Mouse (Mus musculus) heart, embryonic 10.5 days (tissue): ENCODE results near the gene Cdca8. TPM values are rescaled to one million over a fixed set of nuclear protein-coding genes. Genes with fewer than 3 reads are reported as not detected.
A peak's percentile ranks its signal among the peaks of the same experiment; 100 is the strongest.

ENCODE experiments used
- DNase-seq: peaks from one replicate; pipeline ENCODE4 v3.0.0-alpha.2; 2017; ENCODE audit warnings: low spot score
- H3K27ac ChIP-seq: fragments of 300-500 bp; sonication (generic); 2 replicates; pipeline ENCODE4 v1.5.1; 2016; ENCODE audit warnings: mild to moderate bottlenecking
- H3K27me3 ChIP-seq: fragments of 300-500 bp; sonication (generic); 2 replicates; pipeline ENCODE4 v1.6.1; 2016; ENCODE audit warnings: mild to moderate bottlenecking; ENCODE audit not compliant: poor library complexity, insufficient read depth, severe bottlenecking
- H3K36me3 ChIP-seq: fragments of 300-500 bp; sonication (generic); 2 replicates; pipeline ENCODE4 v1.6.1; 2016; ENCODE audit warnings: mild to moderate bottlenecking, moderate library complexity
- H3K4me1 ChIP-seq: fragments of 300-500 bp; sonication (generic); 2 replicates; pipeline ENCODE4 v1.6.1; 2016; ENCODE audit warnings: mild to moderate bottlenecking
- H3K4me3 ChIP-seq: fragments of 300-500 bp; sonication (generic); 2 replicates; pipeline ENCODE4 v1.5.1; 2016; ENCODE audit warnings: mild to moderate bottlenecking, moderate library complexity
- H3K9me3 ChIP-seq: fragments of 300-500 bp; sonication (generic); 2 replicates; pipeline ENCODE4 v1.6.1; 2016; ENCODE audit warnings: mild to moderate bottlenecking, moderate library complexity
- WGBS: fragments of 180-500 bp; shearing (Covaris S2); methylation state at CpG from one replicate; pipeline ENCODE4 v1.1.7; 2016; 5-methylcytosine and 5-hydroxymethylcytosine counted together
- polyA plus RNA-seq: library from polyadenylated mRNA; unstranded; fragments of >200 nt; fragmentation: Nextera tagmentation; extraction: Ambion mirVana; gene quantifications from 2 replicates; pipeline ENCODE4 v1.2.1, GENCODE M21; 2016

The Cdca8 gene
- polyA plus RNA-seq, 1 experiment from 2014 or later = 176 TPM

DNA sequence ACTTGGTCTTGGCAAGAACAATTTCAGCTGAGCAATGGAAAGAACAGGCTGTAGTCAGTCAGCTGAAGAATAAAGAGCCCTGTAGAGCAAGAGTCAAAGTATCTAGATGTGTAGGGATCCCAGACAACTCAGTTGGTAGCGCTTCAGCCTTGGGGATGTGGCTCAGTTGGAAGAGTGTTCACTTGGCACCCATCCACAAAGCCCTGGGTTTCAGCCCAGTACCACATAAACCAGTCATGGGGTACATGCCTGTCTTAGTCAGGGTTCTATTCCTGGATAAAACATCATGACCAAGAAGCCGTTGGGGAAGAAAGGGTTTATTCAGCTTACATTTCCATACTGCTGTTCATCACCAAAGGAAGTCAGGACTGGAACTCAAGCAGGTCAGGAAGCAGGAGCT lies 49.2 kb downstream of the Cdca8 start:
- 78% methylated on average over 2 of the region's 2 CpGs for WGBS
- H3K36me3 ChIP-seq = no peaks in the 10 kb centered on the region
- no peak for DNase-seq
- no peak overlapping the region for H3K4me3 ChIP-seq
- no peak overlapping the region for H3K27ac ChIP-seq
- no peaks in the 10 kb centered on the region for H3K9me3 ChIP-seq
- H3K27me3 ChIP-seq = peaks cover 92% of the 10 kb centered on the region
- peaks cover 10% of the 10 kb centered on the region for H3K4me1 ChIP-seq

DNA sequence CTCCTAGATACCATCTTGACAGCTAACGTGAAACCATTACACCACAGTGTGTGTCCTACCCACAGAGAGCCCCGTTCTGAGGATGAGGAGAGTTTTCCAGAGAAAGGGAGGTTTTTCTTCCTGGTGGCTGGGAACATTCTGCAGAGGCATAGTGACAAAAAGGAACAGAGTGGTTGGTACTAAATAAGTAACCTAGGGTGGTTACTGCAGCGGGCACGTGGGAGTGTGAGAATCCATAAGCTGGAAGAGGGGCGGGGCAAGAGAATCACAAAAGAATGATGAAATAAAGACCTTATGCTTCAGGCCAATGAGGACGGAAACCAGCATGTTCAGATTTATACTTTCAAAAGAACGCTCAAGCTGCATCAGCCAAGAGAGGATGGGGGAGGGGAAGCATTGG lies 50.4 kb downstream of the Cdca8 start:
- H3K27me3 ChIP-seq = peaks cover 91% of the 10 kb centered on the region
- WGBS = 68% methylated on average over 7 of the region's 7 CpGs

DNA sequence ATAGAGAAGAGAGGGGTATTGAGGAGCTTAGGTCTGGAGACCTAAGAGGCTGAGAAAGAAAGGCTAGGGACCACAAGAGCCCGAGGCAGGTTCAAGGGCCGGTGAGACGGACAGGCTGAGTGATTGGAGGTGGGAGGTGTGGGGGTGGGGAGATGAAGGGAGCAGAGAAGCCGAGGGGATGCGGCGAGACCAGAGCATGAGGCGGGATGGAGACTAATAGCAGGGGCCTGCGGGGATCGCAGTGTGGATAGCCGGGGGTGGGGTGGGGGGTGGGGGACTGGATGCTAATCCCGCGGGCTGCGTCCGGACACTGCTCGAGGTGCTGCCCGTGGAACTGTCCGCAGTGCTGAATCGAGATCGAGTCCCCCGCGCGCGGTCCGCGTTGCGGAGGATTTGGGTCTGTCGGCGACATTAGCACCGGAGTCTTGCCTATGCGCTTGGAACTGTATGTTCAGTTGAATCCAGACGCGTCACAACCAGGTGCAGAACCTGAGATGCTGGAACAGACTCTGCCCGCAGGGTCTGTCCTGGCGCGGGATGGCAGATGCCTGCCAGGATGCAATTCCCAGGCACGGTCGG lies 56.9 kb downstream of the Cdca8 start:
- Histone ChIP-seq H3K4me3 (peak overlapping the region; percentile 54; the same call in 1 of the 2 replicates), H3K36me3 (no peaks in the 10 kb centered on the region), H3K27ac (no peak overlapping the region), H3K9me3 (no peaks in the 10 kb centered on the region), H3K27me3 (peaks cover 86% of the 10 kb centered on the region), H3K4me1 (peaks cover 22% of the 10 kb centered on the region)
- no peak for DNase-seq
- 1% methylated on average over 37 of the region's 37 CpGs for WGBS

More for the DNA sequence above, 50.4 kb downstream of the Cdca8 start:
- no peak overlapping the region for H3K27ac ChIP-seq
- no peaks in the 10 kb centered on the region for H3K4me1 ChIP-seq
- no peaks in the 10 kb centered on the region for H3K36me3 ChIP-seq
- H3K9me3 ChIP-seq = no peaks in the 10 kb centered on the region
- H3K4me3 ChIP-seq = no peak overlapping the region
- DNase-seq = no peak

DNA sequence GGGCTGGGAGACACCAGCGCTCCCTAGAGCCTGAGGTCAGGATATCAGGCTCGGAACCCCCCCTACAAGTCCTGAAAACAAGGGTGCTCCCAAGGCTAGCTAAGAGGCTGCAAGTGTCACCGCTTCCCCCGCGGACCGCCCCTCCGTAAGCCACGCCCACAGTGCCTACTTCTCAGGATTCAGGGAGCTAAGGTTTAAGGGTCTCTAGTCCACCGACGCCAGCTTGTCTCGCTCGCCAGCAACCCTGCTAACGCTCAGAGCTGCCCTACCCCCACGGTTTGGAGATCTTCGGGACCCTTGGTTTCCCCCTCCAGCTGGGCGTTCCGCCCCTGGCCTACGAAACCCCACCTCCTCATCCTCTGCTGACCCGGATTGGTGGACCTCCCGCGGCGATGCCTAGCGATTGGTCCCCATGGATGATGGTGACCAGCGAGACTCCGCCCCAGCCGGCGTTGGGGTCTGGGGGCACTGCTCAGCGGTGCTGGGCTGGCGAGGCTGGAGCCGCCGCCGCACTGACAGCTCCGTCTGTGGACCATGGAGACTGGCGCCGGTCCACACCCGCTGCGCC lies 57.7 kb downstream of the Cdca8 start:
- Histone ChIP-seq H3K36me3 (no peaks in the 10 kb centered on the region), H3K4me3 (peak overlapping the region; percentile 54), H3K4me1 (peaks cover 22% of the 10 kb centered on the region), H3K9me3 (no peaks in the 10 kb centered on the region), H3K27ac (no peak overlapping the region), H3K27me3 (peaks cover 77% of the 10 kb centered on the region)
- no peak for DNase-seq
- 1% methylated on average over 37 of the region's 37 CpGs for WGBS

DNA sequence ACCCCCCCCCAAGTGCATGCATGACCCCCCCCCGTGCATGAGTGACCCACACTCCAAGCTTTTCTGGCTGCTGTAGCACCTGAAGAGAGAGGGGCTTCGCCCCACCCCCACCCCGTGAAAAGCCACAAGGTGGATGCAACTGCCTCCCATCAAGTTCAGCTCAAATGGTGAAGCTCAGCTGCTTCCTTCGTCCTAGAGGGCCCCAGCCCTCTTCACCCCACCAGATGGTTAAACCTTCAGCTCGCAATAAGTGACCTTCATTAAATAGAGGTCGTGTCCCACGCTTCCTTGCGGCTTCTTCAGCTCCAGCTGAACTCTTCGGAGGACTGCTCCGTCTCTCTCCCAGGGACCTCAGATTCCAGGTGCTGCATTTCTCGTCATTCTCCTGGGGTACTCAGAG lies 58.5 kb downstream of the Cdca8 start, which contains the start of gene Epha10:
Gene Epha10, plus strand, starts transcription at position 301 of the 400 bp plus-strand sequence.
- Histone ChIP-seq H3K27me3 (peaks cover 69% of the 10 kb centered on the region), H3K4me1 (peaks cover 22% of the 10 kb centered on the region), H3K9me3 (no peaks in the 10 kb centered on the region), H3K36me3 (no peaks in the 10 kb centered on the region), H3K4me3 (peak within 1 kb of the TSS; percentile 54), H3K27ac (no peak within 1 kb of the TSS)
- 10% methylated on average over 11 of the region's 11 CpGs for WGBS
- no peak for DNase-seq

DNA sequence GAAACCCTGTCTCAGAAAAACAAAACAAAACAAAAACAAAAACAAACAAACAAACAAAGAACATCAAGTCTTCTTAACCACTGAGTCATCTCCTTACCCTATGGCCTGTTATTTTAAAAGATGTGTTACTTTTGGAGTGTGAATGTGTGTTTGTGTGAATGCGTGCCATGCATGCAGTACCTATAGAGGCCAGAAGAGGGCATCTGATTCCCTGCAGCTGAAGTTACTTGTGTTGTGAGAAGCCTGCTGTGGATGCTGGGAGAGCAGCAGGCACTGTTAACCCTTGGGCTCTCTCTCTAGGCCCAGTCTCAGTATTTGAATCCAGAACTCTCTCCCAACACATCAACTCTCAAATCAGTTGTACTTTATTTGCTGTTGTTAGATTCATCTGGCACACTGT lies 66.4 kb downstream of the Cdca8 start:
- DNase-seq = no peak
- 94% methylated on average over 1 of the region's 1 CpGs for WGBS
- Histone ChIP-seq H3K27me3 (no peaks in the 10 kb centered on the region), H3K4me3 (no peak overlapping the region), H3K27ac (no peak overlapping the region), H3K4me1 (no peaks in the 10 kb centered on the region), H3K36me3 (no peaks in the 10 kb centered on the region), H3K9me3 (no peaks in the 10 kb centered on the region)

Other genes with a start within 250 kb of the Cdca8 start
- gene Utp11, start 245.7 kb downstream of the Cdca8 start, polyA plus RNA-seq = 53.0 and 63.6 TPM in 2 replicates
- 3.9 and 5.4 TPM in 2 replicates for gene Fhl3, start 238.6 kb downstream of the Cdca8 start, polyA plus RNA-seq
- gene Sf3a3, start 224.5 kb downstream of the Cdca8 start, polyA plus RNA-seq = 137 and 180 TPM in 2 replicates
- gene Inpp5b, start 197.5 kb downstream of the Cdca8 start, polyA plus RNA-seq = 19.9 and 25.5 TPM in 2 replicates
- 16.1 and 16.9 TPM in 2 replicates for gene Mtf1, start 137.2 kb downstream of the Cdca8 start, polyA plus RNA-seq
- 25.8 and 39.3 TPM in 2 replicates for gene Yrdc, start 88.6 kb downstream of the Cdca8 start, polyA plus RNA-seq
- 45.0 and 58.0 TPM in 2 replicates for gene 1110065P20Rik, start 88.1 kb downstream of the Cdca8 start, polyA plus RNA-seq
- gene Maneal, start 77.1 kb downstream of the Cdca8 start, polyA plus RNA-seq = 0.09 and 0.11 TPM in 2 replicates
- 0.08 TPM in 1 of 2 replicates, not detected in the other for gene Epha10, start 58.4 kb downstream of the Cdca8 start, polyA plus RNA-seq
- 11.6 and 12.7 TPM in 2 replicates for gene 9930104L06Rik, start 2.3 kb downstream of the Cdca8 start, polyA plus RNA-seq
- 6.2 and 12.9 TPM in 2 replicates for gene Rspo1, start 47.1 kb upstream of the Cdca8 start, polyA plus RNA-seq
- 71.8 and 86.2 TPM in 2 replicates for gene Gnl2, start 77.3 kb upstream of the Cdca8 start, polyA plus RNA-seq
- gene Dnali1, start 126.4 kb upstream of the Cdca8 start, polyA plus RNA-seq = 0.12 and 0.28 TPM in 2 replicates
- 22.0 and 25.6 TPM in 2 replicates for gene Snip1, start 127.4 kb upstream of the Cdca8 start, polyA plus RNA-seq
- 43.6 and 55.6 TPM in 2 replicates for gene Meaf6, start 145.8 kb upstream of the Cdca8 start, polyA plus RNA-seq
- gene Zc3h12a, start 188.5 kb upstream of the Cdca8 start, polyA plus RNA-seq = 0.92 and 1.2 TPM in 2 replicates